Mouse (Mus musculus): ENCODE results near the gene Cmss1. TPM values are rescaled to one million over a fixed set of nuclear protein-coding genes. Genes with fewer than 3 reads are reported as not detected.

Cmss1 gene
- polyA plus RNA-seq (2012; rRNA removed) = 6.5 and 7.2 TPM in 2 replicates

- DNase-seq (ENCODE audit: low read depth) = no peak
These were observed at the start of gene Cmss1 for GRCm38 (mm10) chr16:57606444-57607227. Gene Cmss1 (minus strand): TSS chr16:57606864.

GRCm38 (mm10) chr16:57649888-57650287 lies 43.2 kb upstream of the Cmss1 start:
- no peak for DNase-seq (ENCODE audit: low read depth)

GRCm38 (mm10) chr16:57641346-57641885 lies 34.8 kb upstream of the Cmss1 start:
- no peak for DNase-seq (ENCODE audit: low read depth)

GRCm38 (mm10) chr16:57634766-57635165 lies 28.1 kb upstream of the Cmss1 start:
- no peak for DNase-seq (ENCODE audit: low read depth)

GRCm38 (mm10) chr16:57634191-57634590 lies 27.5 kb upstream of the Cmss1 start:
- peak; percentile 4 for DNase-seq (ENCODE audit: low read depth)

GRCm38 (mm10) chr16:57611768-57612167 lies 5.1 kb upstream of the Cmss1 start:
- DNase-seq (ENCODE audit: low read depth) = no peak

GRCm38 (mm10) chr16:57601031-57601430 lies 5.6 kb downstream of the Cmss1 start:
- DNase-seq (ENCODE audit: low read depth) = no peak

- no peak for DNase-seq (ENCODE audit: low read depth)
These were observed 9.2 kb downstream of the Cmss1 start for GRCm38 (mm10) chr16:57597295-57597957.

- DNase-seq (ENCODE audit: low read depth) = no peak
These were observed 13.1 kb downstream of the Cmss1 start for GRCm38 (mm10) chr16:57593422-57594157.

GRCm38 (mm10) chr16:57585201-57585600 lies 21.5 kb downstream of the Cmss1 start:
- no peak for DNase-seq (ENCODE audit: low read depth)

GRCm38 (mm10) chr16:57582008-57582407 lies 24.7 kb downstream of the Cmss1 start:
- DNase-seq (ENCODE audit: low read depth) = no peak

- DNase-seq (ENCODE audit: low read depth) = no peak
These were observed 26.6 kb downstream of the Cmss1 start for GRCm38 (mm10) chr16:57580041-57580440.

GRCm38 (mm10) chr16:57577519-57577918 lies 29.1 kb downstream of the Cmss1 start:
- DNase-seq (ENCODE audit: low read depth) = no peak

GRCm38 (mm10) chr16:57575764-57576388 lies 30.8 kb downstream of the Cmss1 start:
- DNase-seq (ENCODE audit: low read depth) = no peak

GRCm38 (mm10) chr16:57573831-57574230 lies 32.8 kb downstream of the Cmss1 start:
- DNase-seq (ENCODE audit: low read depth) = no peak

- no peak for DNase-seq (ENCODE audit: low read depth)
These were observed 35.8 kb downstream of the Cmss1 start for GRCm38 (mm10) chr16:57570789-57571311.

- DNase-seq (ENCODE audit: low read depth) = no peak
These were observed 37.8 kb downstream of the Cmss1 start for GRCm38 (mm10) chr16:57568648-57569404.

GRCm38 (mm10) chr16:57566215-57566614 lies 40.4 kb downstream of the Cmss1 start:
- no peak for DNase-seq (ENCODE audit: low read depth)

GRCm38 (mm10) chr16:57564807-57565206 lies 41.9 kb downstream of the Cmss1 start:
- DNase-seq (ENCODE audit: low read depth) = no peak

GRCm38 (mm10) chr16:57563453-57563852 lies 43.2 kb downstream of the Cmss1 start:
- DNase-seq (ENCODE audit: low read depth) = no peak

GRCm38 (mm10) chr16:57560185-57560584 lies 46.5 kb downstream of the Cmss1 start:
- DNase-seq (ENCODE audit: low read depth) = no peak
